Mouse (Mus musculus): ENCODE data around the gene Ifi205. TPM values are rescaled to one million over a fixed set of nuclear protein-coding genes. Genes with fewer than 3 reads are reported as not detected.

Ifi205 gene
- total RNA-seq, 2 experiments from 2014 or later = 0.27 TPM; not detected in 1

GRCm38 (mm10) chr1:173977622-173978021, 54.0 kb downstream of the Ifi205 start:
- no peak for DNase-seq (ENCODE audit: low spot score in 2 of 2)

- no peak for DNase-seq (ENCODE audit: low spot score in 2 of 2)
These were observed 58.5 kb downstream of the Ifi205 start for GRCm38 (mm10) chr1:173973111-173973510.

Other genes starting within 250 kb of the Ifi205 start
- gene Ifi211, start 118.8 kb downstream of the Ifi205 start, total RNA-seq (2021) = not detected
- gene Mndal, start 89.3 kb downstream of the Ifi205 start, total RNA-seq (2021) = 10 to 100 TPM; 20.4 to 21.3 TPM
- 1 to 10 TPM; 7.1 to 9.3 TPM for gene Ifi203, start 89.1 kb downstream of the Ifi205 start, total RNA-seq (2021)
- not detected for gene Ifi202b, start 49.1 kb downstream of the Ifi205 start, total RNA-seq (2021)
- not detected for gene Olfr433, start 8.9 kb upstream of the Ifi205 start, total RNA-seq (2021)
- gene Olfr432, start 17.4 kb upstream of the Ifi205 start, total RNA-seq (2021) = not detected
- not detected for gene Olfr430, start 34.8 kb upstream of the Ifi205 start, total RNA-seq (2021)
- gene Olfr429, start 52.5 kb upstream of the Ifi205 start, total RNA-seq (2021) = not detected
- not detected for gene Olfr427, start 65.1 kb upstream of the Ifi205 start, total RNA-seq (2021)
- gene Olfr231, start 89.4 kb upstream of the Ifi205 start, total RNA-seq (2021) = not detected
- gene Olfr424, start 99.7 kb upstream of the Ifi205 start, total RNA-seq (2021) = not detected
- gene Olfr420, start 123.8 kb upstream of the Ifi205 start, total RNA-seq (2021) = not detected
- gene Spta1, start 141.0 kb upstream of the Ifi205 start, total RNA-seq (2021) = under 1 TPM; 0.25 to 0.29 TPM
- not detected for gene Olfr419, start 220.3 kb upstream of the Ifi205 start, total RNA-seq (2021)

All from layer of hippocampus, postnatal 10 days (tissue).